Mouse (Mus musculus) left cerebral cortex, postnatal 10 days (tissue): ENCODE data around the gene Nono. TPM values are rescaled to one million over a fixed set of nuclear protein-coding genes. Genes with fewer than 3 reads are reported as not detected.

Source experiments
- DNase-seq, 2 experiments: peaks; one replicate each; pipeline ENCODE4 v3.0.0; 2021 to 2022; ENCODE audit warnings: low spot score in 2 of 2, mixed read lengths in 1 of 2; ENCODE audit errors: extremely low spot score in 1 of 2
- intact Hi-C: fragments of 180-260 bp; cut with DNase I; formaldehyde crosslinking; loops from one replicate; pipeline ENCODE4 v1.15.1; 2025
- total RNA-seq, 2 experiments: library from RNA; stranded (reverse); gene quantifications; 2 replicates each; pipeline ENCODE4 v1.2.3; 2021

The Nono gene
- 100 to 1,000 TPM; 154 to 163 TPM for total RNA-seq

DNA sequence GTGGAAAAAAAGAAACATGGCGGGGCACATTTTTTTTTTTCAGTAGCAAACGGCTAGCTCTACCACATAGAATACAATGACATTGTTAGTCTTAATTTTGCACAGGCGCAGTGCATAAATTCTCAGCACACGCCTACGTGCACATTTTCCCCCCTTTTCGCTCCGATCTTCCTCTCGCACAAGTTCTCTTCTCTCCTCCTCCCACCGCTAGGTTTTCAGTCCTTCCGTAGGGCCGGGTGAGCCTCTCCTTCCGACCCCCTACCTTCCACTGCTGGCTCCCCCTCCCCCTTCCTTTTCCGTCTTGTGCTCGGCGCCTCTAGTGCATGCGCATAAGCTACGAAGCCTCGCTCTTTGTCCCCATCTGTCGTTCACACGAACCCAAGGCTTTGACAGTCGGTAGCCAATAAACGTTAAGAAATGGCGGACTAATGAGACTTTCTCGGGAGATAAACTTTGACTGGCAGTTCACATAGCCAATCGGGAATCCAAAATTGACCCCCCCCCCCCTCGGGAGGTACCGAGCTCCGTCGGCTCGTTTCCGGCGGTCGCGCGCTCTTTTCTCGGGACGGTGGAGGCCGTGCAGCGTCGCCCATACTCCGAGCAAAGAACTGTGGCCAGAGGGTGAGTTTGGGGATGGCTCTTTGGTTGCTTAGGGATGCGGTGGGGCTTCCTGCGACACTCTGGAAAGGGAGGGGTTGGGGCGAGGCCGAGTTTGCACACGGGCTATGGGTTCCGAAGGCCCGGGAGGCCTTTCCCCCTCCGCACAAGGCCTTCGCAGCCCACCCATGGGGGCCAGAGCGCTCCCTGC, at the start of gene Nono:
Gene Nono (plus strand): TSS at position 177 of the 808 bp plus-strand sequence.
- DNase-seq: peak; percentile 87 to 90
- intact Hi-C loops: no loop called here

DNA sequence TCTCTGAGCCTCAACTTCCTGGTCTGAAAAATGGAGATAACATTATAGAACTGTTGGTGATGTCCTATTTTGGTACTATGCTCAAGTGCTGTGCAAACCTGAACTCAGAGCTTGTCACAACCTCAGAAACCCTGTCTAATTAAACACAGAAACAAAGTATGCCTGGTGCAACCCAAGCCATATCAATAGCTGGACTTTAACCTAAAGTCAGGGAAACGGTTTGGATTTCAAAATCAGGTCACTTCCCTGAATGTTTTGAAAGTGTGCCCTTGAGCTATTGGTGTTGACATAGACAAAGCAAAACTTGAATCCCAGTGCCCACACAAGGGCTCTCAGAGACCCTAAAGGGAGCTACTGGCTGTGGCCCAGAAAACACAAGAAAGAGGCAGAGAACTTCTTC, 49.4 kb upstream of the Nono start:
- no peak for DNase-seq

GRCm38 (mm10) chrX:101383455-101383854, 45.7 kb upstream of the Nono start:
- peak in 1 of 2 experiments; percentile 18 for DNase-seq
- intact Hi-C loops: no loop called here

More for the DNA sequence above, 49.4 kb upstream of the Nono start:
- intact Hi-C loops: no loop called here

GRCm38 (mm10) chrX:101384439-101385137, 44.5 kb upstream of the Nono start:
- intact Hi-C loops: no loop called here
- peak in 1 of 2 experiments; percentile 17 for DNase-seq

GRCm38 (mm10) chrX:101386222-101386621, 42.9 kb upstream of the Nono start:
- intact Hi-C loops: no loop called here
- DNase-seq: no peak

- DNase-seq: peak in 1 of 2 experiments; percentile 30
- intact Hi-C loops: no loop called here
Measured at GRCm38 (mm10) chrX:101388866-101389537, 40.1 kb upstream of the Nono start.

GRCm38 (mm10) chrX:101394341-101394740, 34.8 kb upstream of the Nono start:
- DNase-seq: no peak
- intact Hi-C loops: no loop called here

- DNase-seq: no peak
- intact Hi-C loops: no loop called here
Measured at GRCm38 (mm10) chrX:101396459-101396858, 32.7 kb upstream of the Nono start.

- intact Hi-C loops: loop anchor here (2.0 kb wide), 1 partner anchor 86 kb away; no protein-coding TSS in a partner anchor
- DNase-seq: peak; percentile 27 to 83
Measured at GRCm38 (mm10) chrX:101418946-101419724, 10.0 kb upstream of the Nono start.

- peak; percentile 79 to 93 for DNase-seq
- intact Hi-C loops: loop anchor here (2.0 kb wide), 1 partner anchor 87 kb away; no protein-coding TSS in a partner anchor
Measured at GRCm38 (mm10) chrX:101419725-101420699, 9.1 kb upstream of the Nono start.

- intact Hi-C loops: no loop called here
- DNase-seq: no peak
Measured at GRCm38 (mm10) chrX:101420700-101421095, 8.4 kb upstream of the Nono start, which contains the start of gene Zmym3. Gene Zmym3 (minus strand): TSS chrX:101420849.

GRCm38 (mm10) chrX:101423462-101423861, 5.7 kb upstream of the Nono start:
- no peak for DNase-seq
- intact Hi-C loops: no loop called here

DNA sequence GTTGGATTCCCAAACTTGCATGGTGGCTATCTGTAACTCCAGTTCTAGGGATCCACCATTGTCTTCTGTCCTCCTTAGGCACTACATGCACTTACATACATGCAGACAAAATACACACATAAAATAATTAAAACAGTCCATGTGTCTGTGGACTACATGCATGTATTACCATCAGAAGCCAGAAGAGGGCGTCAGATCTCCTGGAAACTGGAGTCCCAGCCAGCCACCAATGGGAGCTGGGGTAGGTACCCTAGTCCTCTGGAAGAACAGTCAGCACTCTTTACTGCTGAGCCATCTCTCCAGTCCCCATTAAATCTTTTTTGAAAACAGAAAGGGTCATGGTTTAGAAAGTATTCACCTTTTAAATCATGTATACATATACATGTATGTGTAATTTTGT, 1.3 kb upstream of the Nono start:
- no peak for DNase-seq
- intact Hi-C loops: no loop called here

DNA sequence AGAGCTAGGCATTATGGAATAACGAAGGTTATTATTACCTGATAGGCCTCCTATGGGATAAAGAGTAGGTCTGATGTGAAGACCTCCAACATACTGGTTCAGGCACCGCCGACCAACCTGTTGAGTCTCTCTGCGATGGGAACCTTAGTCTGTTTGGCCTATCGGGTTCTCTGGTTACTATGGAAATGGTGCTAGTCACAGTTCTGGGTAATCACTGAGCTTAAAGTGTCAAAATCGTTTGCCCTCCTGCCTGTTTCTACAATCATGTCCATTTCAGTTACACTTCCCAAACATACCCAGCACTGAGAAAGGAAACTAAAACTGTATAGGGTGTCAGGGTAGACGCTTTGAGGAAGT, 355 bp upstream of the Nono start:
- no peak for DNase-seq

DNA sequence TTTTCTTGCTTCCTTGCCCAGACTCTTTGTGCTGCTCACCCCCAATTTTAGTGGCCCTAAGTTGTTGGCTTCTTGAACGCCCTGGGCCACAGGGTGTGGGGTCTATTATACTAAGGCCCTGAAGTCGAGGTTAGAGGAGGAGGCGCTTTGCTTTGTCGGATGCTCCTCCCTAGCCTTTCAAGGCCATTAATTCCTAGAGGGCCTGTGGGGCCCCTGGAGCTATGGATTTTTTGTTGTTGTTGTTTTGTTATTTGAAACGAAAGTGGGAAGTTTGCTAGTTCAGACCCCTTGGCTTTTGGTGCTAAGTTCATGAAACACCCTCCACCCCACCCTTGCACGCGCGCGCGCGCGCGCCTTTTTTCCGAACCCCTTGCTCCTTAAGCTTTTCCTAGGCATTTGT, 858 bp downstream of the Nono start:
- intact Hi-C loops: loop anchor here (10.0 kb wide), 1 partner anchor 125 kb away; no protein-coding TSS in a partner anchor
- peak in 1 of 2 experiments; percentile 27 for DNase-seq

More for the DNA sequence above, 355 bp upstream of the Nono start:
- intact Hi-C loops: no loop called here

GRCm38 (mm10) chrX:101448886-101449475, 19.9 kb downstream of the Nono start, which contains the start of gene Itgb1bp2:
Gene Itgb1bp2 (plus strand): TSS chrX:101449088.
- DNase-seq: no peak
- intact Hi-C loops: no loop called here

DNA sequence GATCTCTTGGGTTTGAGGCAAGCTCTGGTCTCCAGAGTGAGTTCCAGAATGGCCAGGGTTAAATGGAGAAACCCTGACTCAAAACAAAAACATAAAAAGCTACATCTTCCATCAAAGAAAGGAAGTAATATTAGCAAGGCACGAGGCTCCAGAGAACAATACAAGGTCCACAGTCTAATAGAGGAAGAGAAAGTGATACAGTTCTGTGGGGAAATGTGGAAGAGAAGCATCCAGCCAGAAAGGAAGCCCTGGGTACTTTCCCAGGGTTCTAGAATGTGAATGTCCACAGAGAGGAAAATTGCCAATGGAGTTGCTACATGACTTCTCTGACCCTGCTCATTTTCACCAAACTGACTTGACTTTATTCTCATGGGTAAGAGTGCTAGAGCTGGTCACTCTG, 22.0 kb downstream of the Nono start:
- intact Hi-C loops: no loop called here
- no peak for DNase-seq
